ENCODE assay signal across 8 mouse cellular contexts in the genomic region with DNA sequence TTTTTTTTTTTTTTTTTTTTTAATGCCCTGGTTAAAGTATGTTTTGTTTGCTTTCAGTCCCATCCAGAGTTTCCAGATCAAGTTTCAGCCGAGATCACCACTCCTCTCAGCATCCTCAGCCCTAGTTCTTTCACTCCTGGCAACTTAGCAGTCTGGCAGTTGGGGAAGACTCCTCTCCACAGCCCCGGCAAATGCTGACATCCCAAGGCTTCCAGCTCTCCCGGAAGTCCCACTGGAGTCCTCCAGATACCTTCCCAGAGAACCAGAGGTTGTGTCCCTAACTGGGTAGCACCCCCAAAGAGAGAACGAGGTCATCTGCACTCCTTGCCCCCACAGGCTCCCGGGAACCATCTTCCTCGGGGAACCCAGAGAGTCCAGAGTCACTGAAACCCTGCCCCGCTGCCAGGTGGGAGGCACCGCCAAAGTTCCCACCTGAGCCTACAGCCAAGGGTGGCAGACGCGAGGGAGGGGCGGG. TPM values are rescaled to one million over a fixed set of nuclear protein-coding genes. Genes with fewer than 3 reads are reported as not detected.
A peak's percentile ranks its signal among the peaks of the same experiment; 100 is the strongest.
DNase-seq lines count a peak whose midpoint lies in the region; ATAC-seq and TF ChIP-seq lines count a peak whose summit lies in the region.

No protein-coding gene starts in this region.

- under 1% methylated on average over 10 of the region's 11 CpGs for WGBS in lung, embryonic 16.5 days
- 1% methylated on average over 11 of the region's 11 CpGs for WGBS in embryonic facial prominence, embryonic 12.5 days
- WGBS in heart, embryonic 12.5 days: under 1% methylated on average over 11 of the region's 11 CpGs
- 1% methylated on average over 11 of the region's 11 CpGs for WGBS in limb, embryonic 14.5 days
- WGBS in stomach, embryonic 16.5 days: 0% methylated on average over 11 of the region's 11 CpGs

- peak overlapping the region; percentile 82 for H3K4me3 ChIP-seq in lung, embryonic 16.5 days (ENCODE audit: low read length)
- peak overlapping the region; percentile 68 for H3K4me3 ChIP-seq in embryonic facial prominence, embryonic 12.5 days
- H3K4me3 ChIP-seq in heart, embryonic 12.5 days: peak overlapping the region; percentile 79
- peak overlapping the region; percentile 88 for H3K4me3 ChIP-seq in limb, embryonic 14.5 days (replicated peaks; ENCODE audit: low read length)
- H3K4me3 ChIP-seq in stomach, embryonic 16.5 days (replicated peaks; ENCODE audit: low read length): peak overlapping the region; percentile 81

- no peak; the same call in 1 of the 2 replicates for ATAC-seq in lung, embryonic 16.5 days (ENCODE audit: low read depth)
- peak; percentile 11; the same call in 1 of the 2 replicates for ATAC-seq in embryonic facial prominence, embryonic 12.5 days (ENCODE audit: insufficient number of reproducible peaks, insufficient read depth, low FRiP score, low TSS enrichment)
- no peak; the same call in 1 of the 2 replicates for ATAC-seq in heart, embryonic 12.5 days (ENCODE audit: insufficient number of reproducible peaks, low FRiP score)
- peak; percentile 20; the same call in 1 of the 2 replicates for ATAC-seq in limb, embryonic 14.5 days (ENCODE audit: low FRiP score, low read depth)
- 0 out of 2 replicates have a peak, but pooled peaks have one; percentile 1 for ATAC-seq in stomach, embryonic 16.5 days (ENCODE audit: insufficient read depth, low FRiP score)

- no peaks in the 10 kb centered on the region for H3K36me3 ChIP-seq in lung, embryonic 16.5 days (ENCODE audit: control insufficient read depth, insufficient read depth, low read length)
- H3K36me3 ChIP-seq in embryonic facial prominence, embryonic 12.5 days: no peaks in the 10 kb centered on the region
- H3K36me3 ChIP-seq in heart, embryonic 12.5 days: no peaks in the 10 kb centered on the region
- H3K36me3 ChIP-seq in limb, embryonic 14.5 days (ENCODE audit: control insufficient read depth, insufficient read depth, low read length): no peaks in the 10 kb centered on the region
- H3K36me3 ChIP-seq in stomach, embryonic 16.5 days (ENCODE audit: control insufficient read depth, insufficient read depth, low read length): no peaks in the 10 kb centered on the region

- peak overlapping the region; percentile 95 for H3K4me2 ChIP-seq in lung, embryonic 16.5 days (ENCODE audit: low read depth, low read length)
- peak overlapping the region; percentile 86 for H3K4me2 ChIP-seq in embryonic facial prominence, embryonic 12.5 days (replicated peaks)
- H3K4me2 ChIP-seq in heart, embryonic 12.5 days: peak overlapping the region; percentile 96
- H3K4me2 ChIP-seq in limb, embryonic 14.5 days (replicated peaks; ENCODE audit: low read depth, low read length, severe bottlenecking): peak overlapping the region; percentile 89
- H3K4me2 ChIP-seq in stomach, embryonic 16.5 days (ENCODE audit: low read depth, low read length): peak overlapping the region; percentile 78

- peaks cover 68% of the 10 kb centered on the region for H3K27me3 ChIP-seq in lung, embryonic 16.5 days (ENCODE audit: control insufficient read depth, insufficient read depth, low read depth, low read length)
- H3K27me3 ChIP-seq in embryonic facial prominence, embryonic 12.5 days: peaks cover 29% of the 10 kb centered on the region
- peaks cover 37% of the 10 kb centered on the region for H3K27me3 ChIP-seq in heart, embryonic 12.5 days (replicated peaks)
- H3K27me3 ChIP-seq in limb, embryonic 14.5 days (ENCODE audit: control insufficient read depth, insufficient read depth, low read length): peaks cover 24% of the 10 kb centered on the region
- H3K27me3 ChIP-seq in stomach, embryonic 16.5 days (ENCODE audit: control insufficient read depth, insufficient read depth, low read length): peaks cover 11% of the 10 kb centered on the region; the same call in 1 of the 2 replicates

- peak overlapping the region; percentile 73 for H3K9ac ChIP-seq in lung, embryonic 16.5 days (ENCODE audit: low read length)
- peak overlapping the region; percentile 69 for H3K9ac ChIP-seq in embryonic facial prominence, embryonic 12.5 days
- H3K9ac ChIP-seq in heart, embryonic 12.5 days: peak overlapping the region; percentile 77
- peak overlapping the region; percentile 84 for H3K9ac ChIP-seq in limb, embryonic 14.5 days (ENCODE audit: low read depth, low read length, severe bottlenecking)
- H3K9ac ChIP-seq in stomach, embryonic 16.5 days (ENCODE audit: low read length): peak overlapping the region; percentile 90

- H3K9me3 ChIP-seq in lung, embryonic 16.5 days (ENCODE audit: control insufficient read depth, low read length): no peaks in the 10 kb centered on the region
- no peaks in the 10 kb centered on the region for H3K9me3 ChIP-seq in embryonic facial prominence, embryonic 12.5 days
- no peaks in the 10 kb centered on the region for H3K9me3 ChIP-seq in heart, embryonic 12.5 days (replicated peaks)
- no peaks in the 10 kb centered on the region for H3K9me3 ChIP-seq in limb, embryonic 14.5 days (ENCODE audit: control insufficient read depth, low read length)
- no peaks in the 10 kb centered on the region for H3K9me3 ChIP-seq in stomach, embryonic 16.5 days (replicated peaks; ENCODE audit: control insufficient read depth, low read length)

- no peak overlapping the region for H3K27ac ChIP-seq in lung, embryonic 16.5 days (ENCODE audit: low read length)
- peak overlapping the region; percentile 84 for H3K27ac ChIP-seq in embryonic facial prominence, embryonic 12.5 days
- peak overlapping the region; percentile 53 for H3K27ac ChIP-seq in heart, embryonic 12.5 days (ENCODE audit: poor library complexity, severe bottlenecking)
- H3K27ac ChIP-seq in limb, embryonic 14.5 days (replicated peaks; ENCODE audit: low read depth, low read length): peak overlapping the region; percentile 81
- peak overlapping the region; percentile 78 for H3K27ac ChIP-seq in stomach, embryonic 16.5 days (ENCODE audit: low read length)

- DNase-seq in lung, postnatal 36 days: no peak
- DNase-seq in limb, embryonic 14.5 days (ENCODE audit: low spot score): no peak
- DNase-seq in gastrocnemius, adult 8-10 months (ENCODE audit: low spot score in 2 of 2): no peak
- DNase-seq in lung, postnatal 14 days: no peak

- peaks cover 5% of the 10 kb centered on the region; the same call in 1 of the 2 replicates for H3K4me1 ChIP-seq in lung, embryonic 16.5 days (replicated peaks; ENCODE audit: control insufficient read depth, insufficient read depth, low read length)
- peaks cover 7% of the 10 kb centered on the region for H3K4me1 ChIP-seq in embryonic facial prominence, embryonic 12.5 days
- peaks cover 25% of the 10 kb centered on the region for H3K4me1 ChIP-seq in heart, embryonic 12.5 days (replicated peaks)
- peaks cover 10% of the 10 kb centered on the region for H3K4me1 ChIP-seq in limb, embryonic 14.5 days (ENCODE audit: control insufficient read depth, insufficient read depth, low read length)
- peaks cover 3% of the 10 kb centered on the region for H3K4me1 ChIP-seq in stomach, embryonic 16.5 days (ENCODE audit: control insufficient read depth, insufficient read depth, low read length)

- no peak for TF ChIP-seq POLR2A in limb, embryonic 14.5 days (IDR thresholded peaks at IDR 0.05; ENCODE audit: borderline replicate concordance, extremely low read depth, insufficient read depth, insufficient read length)

RNA-seq across cellular contexts. Expression of gene Tenm3, which starts 1.2 kb away (rescaled TPM):
- 3.6 and 4.1 TPM in 2 replicates for polyA plus RNA-seq in lung, embryonic 16.5 days (2015; fragmentation: Nextera tagmentation; extraction: Ambion mirVana)
- 65.3 and 65.9 TPM in 2 replicates for polyA plus RNA-seq in embryonic facial prominence, embryonic 12.5 days (2016; fragmentation: Nextera tagmentation; extraction: Ambion mirVana)
- 15.2 and 16.3 TPM in 2 replicates for polyA plus RNA-seq in heart, embryonic 12.5 days (2016; fragmentation: Nextera tagmentation; extraction: Ambion mirVana)
- polyA plus RNA-seq in limb, embryonic 14.5 days (2012; rRNA removed): 38.0 and 47.6 TPM in 2 replicates
- 48.1 and 51.5 TPM in 2 replicates for polyA plus RNA-seq in limb, embryonic 14.5 days (2014; fragmentation: Nextera tagmentation; extraction: Ambion mirVana)
- 12.5 and 13.0 TPM in 2 replicates for polyA plus RNA-seq in stomach, embryonic 16.5 days (2015; fragmentation: Nextera tagmentation; extraction: Ambion mirVana)
- total RNA-seq in gastrocnemius, adult 8-10 months (2022): 10 to 100 TPM; 10.5 to 12.2 (median 11.8) TPM

Comparison
In these comparisons a context has a peak if more than half of its experiments do, and no peak if none do; other contexts are left out.
1. ATAC-seq: peak in embryonic facial prominence, embryonic 12.5 days (single experiment), limb, embryonic 14.5 days (single experiment) and stomach, embryonic 16.5 days (single experiment); none in lung, embryonic 16.5 days (single experiment) and heart, embryonic 12.5 days (single experiment).
2. Peak in every context shown above with its lines, with median percentiles within 50 percentile points of each other: H3K4me2 ChIP-seq, H3K4me3 ChIP-seq and H3K9ac ChIP-seq.